Mouse (Mus musculus) hindbrain, embryonic 12.5 days (tissue): ENCODE data around the gene Uqcrc2. TPM values are rescaled to one million over a fixed set of nuclear protein-coding genes. Genes with fewer than 3 reads are reported as not detected.

Source experiments
- ATAC-seq: fragments of 200-750 bp; cut with Nextera tagmentation; 2 replicates; pipeline ENCODE4 v1.8.0; 2017; ENCODE audit warnings: moderate TSS enrichment; ENCODE audit not compliant: low FRiP score
- H3K27ac ChIP-seq: fragments of 300-500 bp; sonication (generic); 2 replicates; pipeline ENCODE4 v1.5.1; 2016; ENCODE audit warnings: mild to moderate bottlenecking
- H3K27me3 ChIP-seq: fragments of 300-500 bp; sonication (generic); 2 replicates; pipeline ENCODE4 v1.6.1; 2016; ENCODE audit warnings: mild to moderate bottlenecking
- H3K36me3 ChIP-seq: fragments of 300-500 bp; sonication (generic); 2 replicates; pipeline ENCODE4 v1.6.1; 2016; ENCODE audit warnings: mild to moderate bottlenecking
- H3K4me1 ChIP-seq: fragments of 300-500 bp; sonication (generic); 2 replicates; pipeline ENCODE4 v1.6.1; 2016
- H3K4me2 ChIP-seq: fragments of 300-500 bp; sonication (generic); replicated peaks from 2 replicates; pipeline ENCODE4 v1.6.1; 2016; ENCODE audit warnings: mild to moderate bottlenecking
- H3K4me3 ChIP-seq: fragments of 300-500 bp; sonication (generic); 2 replicates; pipeline ENCODE4 v1.5.1; 2016; ENCODE audit warnings: mild to moderate bottlenecking
- H3K9ac ChIP-seq: fragments of 300-500 bp; sonication (generic); 2 replicates; pipeline ENCODE4 v1.6.1; 2016; ENCODE audit warnings: mild to moderate bottlenecking, moderate library complexity
- H3K9me3 ChIP-seq: fragments of 300-500 bp; sonication (generic); replicated peaks from 2 replicates; pipeline ENCODE4 v1.6.1; 2016; ENCODE audit warnings: mild to moderate bottlenecking
- WGBS: fragments of 180-500 bp; shearing (Covaris S2); methylation state at CpG from one replicate; pipeline ENCODE4 v1.1.7; 2016; 5-methylcytosine and 5-hydroxymethylcytosine counted together
- polyA plus RNA-seq: library from polyadenylated mRNA; unstranded; fragments of >200 nt; fragmentation: Nextera tagmentation; extraction: Ambion mirVana; gene quantifications from 2 replicates; pipeline ENCODE4 v1.2.1, GENCODE M21; 2016

Uqcrc2 gene
- polyA plus RNA-seq, 1 experiment from 2014 or later = 162 TPM

DNA sequence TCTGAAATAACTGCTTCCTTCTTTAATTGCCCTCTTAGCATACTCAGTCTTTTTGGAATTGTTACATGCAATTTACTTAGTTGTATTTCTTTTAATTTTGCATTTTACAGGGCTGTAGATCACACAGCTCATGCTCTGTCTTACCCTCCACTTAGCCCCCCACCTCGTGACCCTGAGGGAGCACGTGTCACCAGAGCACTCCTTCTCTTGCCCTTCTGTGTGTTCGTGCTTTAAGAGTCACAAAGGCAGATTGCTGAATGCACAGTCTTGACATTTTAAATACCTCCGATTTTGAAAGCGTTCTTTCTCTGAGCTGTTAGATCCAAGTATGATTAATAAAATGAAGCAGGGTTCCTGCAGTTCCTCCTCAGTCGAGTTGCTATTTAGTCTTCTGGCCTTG lies 60.2 kb downstream of the Uqcrc2 start:
- no peaks in the 10 kb centered on the region for H3K9me3 ChIP-seq
- no peak overlapping the region for H3K4me3 ChIP-seq
- ATAC-seq = no peak
- no peak overlapping the region for H3K27ac ChIP-seq
- H3K4me2 ChIP-seq = no peak overlapping the region
- H3K36me3 ChIP-seq = 0 out of 2 replicates have a peak, but pooled peaks cover 8% of the 10 kb centered on the region
- H3K27me3 ChIP-seq = no peaks in the 10 kb centered on the region
- WGBS = 21% methylated on average over 6 of the region's 6 CpGs
- H3K9ac ChIP-seq = no peak overlapping the region
- H3K4me1 ChIP-seq = 0 out of 2 replicates have a peak, but pooled peaks cover 2% of the 10 kb centered on the region

DNA sequence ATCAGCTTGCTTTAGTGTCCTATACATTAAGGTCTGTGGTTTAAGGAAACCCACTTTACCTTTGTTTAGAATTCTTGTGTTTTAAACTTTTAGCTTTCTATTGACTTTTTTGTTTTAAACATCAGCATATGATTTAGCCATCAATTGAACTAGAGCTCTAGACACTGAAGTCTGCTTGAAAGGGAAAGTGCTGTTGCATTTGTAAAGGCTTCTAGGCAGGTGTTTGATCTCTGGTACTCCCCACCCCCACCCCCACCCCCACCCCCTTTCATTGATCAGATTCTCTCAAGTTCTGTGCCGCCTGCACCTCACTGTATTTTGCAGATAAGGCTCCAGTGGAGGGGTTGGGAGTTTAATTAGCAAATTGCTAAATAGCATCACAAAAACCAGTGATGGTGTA lies 60.7 kb downstream of the Uqcrc2 start:
- Histone ChIP-seq H3K9me3 (no peaks in the 10 kb centered on the region), H3K36me3 (0 out of 2 replicates have a peak, but pooled peaks cover 8% of the 10 kb centered on the region), H3K27me3 (no peaks in the 10 kb centered on the region), H3K4me2 (no peak overlapping the region), H3K4me1 (0 out of 2 replicates have a peak, but pooled peaks cover 2% of the 10 kb centered on the region), H3K4me3 (no peak overlapping the region), H3K9ac (no peak overlapping the region), H3K27ac (no peak overlapping the region)
- ATAC-seq = no peak
- 53% methylated on average over 1 of the region's 1 CpGs for WGBS

DNA sequence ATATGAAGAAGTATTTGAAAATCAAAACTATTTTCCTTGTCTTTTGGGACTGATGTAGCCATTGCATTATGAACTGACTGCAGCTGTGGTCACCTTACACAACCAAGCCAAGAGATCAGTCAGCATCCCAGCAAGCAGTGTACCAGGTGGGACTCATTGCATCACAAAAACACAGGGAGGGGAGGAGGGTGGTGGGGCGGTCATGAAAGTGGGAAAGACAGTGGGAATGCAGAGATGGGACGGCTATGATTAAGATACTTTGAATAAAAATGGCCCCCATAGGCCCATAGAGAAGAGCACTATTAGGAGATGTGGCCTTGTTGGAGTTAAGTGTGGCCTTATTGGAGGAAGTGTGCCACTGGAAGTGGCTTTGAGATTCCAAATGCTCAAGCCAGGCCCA lies 61.4 kb downstream of the Uqcrc2 start:
- Histone ChIP-seq H3K9me3 (no peaks in the 10 kb centered on the region), H3K9ac (no peak overlapping the region), H3K4me2 (no peak overlapping the region), H3K27ac (no peak overlapping the region), H3K27me3 (no peaks in the 10 kb centered on the region), H3K36me3 (0 out of 2 replicates have a peak, but pooled peaks cover 8% of the 10 kb centered on the region), H3K4me1 (0 out of 2 replicates have a peak, but pooled peaks cover 2% of the 10 kb centered on the region), H3K4me3 (no peak overlapping the region)
- no peak for ATAC-seq
- WGBS = 86% methylated on average over 2 of the region's 2 CpGs

DNA sequence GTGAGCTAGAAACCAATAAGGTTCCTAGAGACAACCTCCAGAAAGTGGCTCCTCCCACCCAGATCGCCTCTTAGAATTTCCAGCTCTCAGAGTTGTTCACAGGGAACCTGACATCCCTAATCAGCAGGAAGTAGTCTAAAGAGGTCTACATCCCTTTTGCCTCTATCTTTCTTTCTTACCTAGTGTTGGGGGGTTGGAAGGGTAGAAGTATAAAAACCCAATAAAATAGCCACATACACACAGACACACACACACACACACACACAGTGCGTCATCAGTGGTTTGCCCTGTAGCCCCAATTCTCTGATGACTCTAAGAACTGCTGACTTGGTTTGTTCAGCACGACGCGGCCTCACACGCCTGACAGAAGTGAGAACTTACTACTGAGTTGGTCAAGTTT lies 64.6 kb downstream of the Uqcrc2 start:
- H3K27me3 ChIP-seq = no peaks in the 10 kb centered on the region
- H3K9me3 ChIP-seq = no peaks in the 10 kb centered on the region
- 88% methylated on average over 6 of the region's 6 CpGs for WGBS
- no peak overlapping the region for H3K27ac ChIP-seq
- no peak for ATAC-seq
- H3K4me1 ChIP-seq = 0 out of 2 replicates have a peak, but pooled peaks cover 2% of the 10 kb centered on the region
- no peak overlapping the region for H3K9ac ChIP-seq
- no peak overlapping the region for H3K4me3 ChIP-seq
- H3K36me3 ChIP-seq = no peaks in the 10 kb centered on the region
- no peak overlapping the region for H3K4me2 ChIP-seq

DNA sequence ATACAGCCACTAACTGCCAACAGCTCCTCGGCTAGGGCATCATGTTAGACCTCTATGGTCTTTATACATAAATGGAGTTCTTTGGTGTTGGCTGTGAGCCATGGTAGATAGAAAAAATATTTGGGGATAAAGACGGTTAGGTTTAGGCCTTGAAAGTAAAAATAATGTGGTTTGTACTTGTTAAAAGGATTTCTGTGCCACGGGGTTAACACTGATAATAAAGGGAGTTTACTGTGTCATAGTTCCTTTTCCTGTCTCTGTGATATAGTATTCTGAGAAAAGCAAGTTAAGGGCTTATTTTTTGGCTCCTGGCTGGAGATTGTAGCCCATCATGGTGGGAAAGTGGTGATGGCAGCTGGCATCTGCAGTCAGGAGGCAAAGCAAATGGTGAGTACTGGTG lies 68.9 kb downstream of the Uqcrc2 start:
- Histone ChIP-seq H3K27me3 (no peaks in the 10 kb centered on the region), H3K4me2 (no peak overlapping the region), H3K4me1 (no peaks in the 10 kb centered on the region), H3K36me3 (no peaks in the 10 kb centered on the region), H3K9ac (no peak overlapping the region), H3K4me3 (no peak overlapping the region), H3K9me3 (no peaks in the 10 kb centered on the region), H3K27ac (no peak overlapping the region)
- 94% methylated on average over 3 of the region's 3 CpGs for WGBS
- ATAC-seq = no peak

Other genes starting within 250 kb of the Uqcrc2 start
- not detected in 2 replicates for gene Abca16, start 225.5 kb upstream of the Uqcrc2 start, polyA plus RNA-seq
- 0.29 and 0.50 TPM in 2 replicates for gene Pdzd9, start 35.2 kb downstream of the Uqcrc2 start, polyA plus RNA-seq
- 15.2 and 19.0 TPM in 2 replicates for gene Mosmo, start 42.4 kb downstream of the Uqcrc2 start, polyA plus RNA-seq
- 1.4 and 1.7 TPM in 2 replicates for gene Vwa3a, start 104.1 kb downstream of the Uqcrc2 start, polyA plus RNA-seq
- not detected in 2 replicates for gene Gm5737, start 177.2 kb downstream of the Uqcrc2 start, polyA plus RNA-seq
- 32.5 and 34.8 TPM in 2 replicates for gene Eef2k, start 207.7 kb downstream of the Uqcrc2 start, polyA plus RNA-seq